8 mouse cellular contexts compared by ENCODE assay signal in genomic region chr12:54654741-54655140, GRCm38 (mm10). TPM values are rescaled to one million over a fixed set of nuclear protein-coding genes. Genes with fewer than 3 reads are reported as not detected.
DNase-seq lines count a peak whose midpoint lies in the region; ATAC-seq lines count a peak whose summit lies in the region.

No protein-coding gene starts in this region.

- peak; percentile 30 for DNase-seq in adrenal gland, adult 2 months
- no peak for DNase-seq in adrenal gland, postnatal 4 days (ENCODE audit: low spot score in 2 of 2)
- DNase-seq in testis, postnatal 14 days (ENCODE audit: low spot score) = peak; percentile 35
- DNase-seq in testis, postnatal 10 days (ENCODE audit: low spot score) = no peak
- DNase-seq in urinary bladder, postnatal 36 days (ENCODE audit: low spot score in 2 of 2) = no peak
- no peak for DNase-seq in frontal cortex, postnatal 14 days (ENCODE audit: low spot score in 2 of 2)

- peaks cover 31% of the 10 kb centered on the region for H3K4me1 ChIP-seq in liver, embryonic 16.5 days (ENCODE audit: control insufficient read depth, low read depth, low read length)

- ATAC-seq in liver, embryonic 16.5 days (ENCODE audit: low read depth) = no peak
- no peak for ATAC-seq in monocyte, adult 5-6 weeks (replicated peaks; ENCODE audit: insufficient number of reproducible peaks, low FRiP score, low TSS enrichment, poor library complexity, severe bottlenecking)

- peak overlapping the region; percentile 35; the same call in 1 of the 2 replicates for H3K27ac ChIP-seq in liver, embryonic 16.5 days (ENCODE audit: low read length)

- H3K27me3 ChIP-seq in liver, embryonic 16.5 days (ENCODE audit: control insufficient read depth, insufficient read depth, low read depth, low read length) = no peaks in the 10 kb centered on the region

- peak overlapping the region; percentile 24 for H3K4me3 ChIP-seq in liver, embryonic 16.5 days (ENCODE audit: low read depth, low read length)

- H3K36me3 ChIP-seq in liver, embryonic 16.5 days (ENCODE audit: control insufficient read depth, insufficient read depth) = no peaks in the 10 kb centered on the region

- no peaks in the 10 kb centered on the region for H3K9me3 ChIP-seq in liver, embryonic 16.5 days (replicated peaks; ENCODE audit: control insufficient read depth, low read length)

- no peak overlapping the region for H3K9ac ChIP-seq in liver, embryonic 16.5 days (ENCODE audit: low read depth, low read length)

- 61% methylated on average over 1 of the region's 1 CpGs for WGBS in liver, embryonic 16.5 days (ENCODE audit: insufficient replicate concordance)

- peak overlapping the region; percentile 84 for H3K4me2 ChIP-seq in liver, embryonic 16.5 days (ENCODE audit: low read depth, low read length)

RNA-seq across cellular contexts. Expression of gene Sptssa, which starts 1.6 kb away (rescaled TPM):
- total RNA-seq in adrenal gland, adult 2 months (2021) = 10 to 100 TPM; 54.6 to 90.1 TPM
- polyA plus RNA-seq in adrenal gland, adult 2 months (2012; rRNA removed) = 119 and 138 TPM in 2 replicates
- 100 to 1,000 TPM in 1 of 2 experiments, 10 to 100 TPM in 1; 89.4 to 101 TPM for total RNA-seq in adrenal gland, postnatal 4 days (2021)
- polyA plus RNA-seq in liver, embryonic 16.5 days (2015; fragmentation: Nextera tagmentation; extraction: Ambion mirVana) = 92.2 and 96.8 TPM in 2 replicates
- total RNA-seq in monocyte, adult 5-6 weeks (2017) = 74.5 to 129 TPM (median 113 TPM) in 3 replicates

RNA-seq across cellular contexts. Expression of gene Eapp, which starts 41.0 kb away (rescaled TPM):
- total RNA-seq in adrenal gland, adult 2 months (2021) = 10 to 100 TPM; 38.5 to 43.3 TPM
- 12.4 and 18.7 TPM in 2 replicates for polyA plus RNA-seq in adrenal gland, adult 2 months (2012; rRNA removed)
- 10 to 100 TPM; 36.9 to 37.8 TPM for total RNA-seq in adrenal gland, postnatal 4 days (2021)
- 36.9 and 38.8 TPM in 2 replicates for polyA plus RNA-seq in liver, embryonic 16.5 days (2015; fragmentation: Nextera tagmentation; extraction: Ambion mirVana)
- 63.1 to 85.9 TPM (median 71.5 TPM) in 3 replicates for total RNA-seq in monocyte, adult 5-6 weeks (2017)

Comparison
In these comparisons a context has a peak if more than half of its experiments do, and no peak if none do; other contexts are left out.
1. DNase-seq: peak in adrenal gland, adult 2 months (single experiment) and testis, postnatal 14 days (single experiment); none in adrenal gland, postnatal 4 days (0 of 2), testis, postnatal 10 days (single experiment), urinary bladder, postnatal 36 days (0 of 2) and frontal cortex, postnatal 14 days (0 of 2).